Mouse (Mus musculus): Measurements from ENCODE around the gene Decr2. TPM values are rescaled to one million over a fixed set of nuclear protein-coding genes. Genes with fewer than 3 reads are reported as not detected.
"Not testable (repeated sequence)": the region's sequence is repeated elsewhere in the genome, so short reads cannot be mapped to it uniquely, and the experiment has no call there.

Gene Decr2
- total RNA-seq, 2 experiments from 2014 or later: 27.3 to 32.1 TPM

DNA sequence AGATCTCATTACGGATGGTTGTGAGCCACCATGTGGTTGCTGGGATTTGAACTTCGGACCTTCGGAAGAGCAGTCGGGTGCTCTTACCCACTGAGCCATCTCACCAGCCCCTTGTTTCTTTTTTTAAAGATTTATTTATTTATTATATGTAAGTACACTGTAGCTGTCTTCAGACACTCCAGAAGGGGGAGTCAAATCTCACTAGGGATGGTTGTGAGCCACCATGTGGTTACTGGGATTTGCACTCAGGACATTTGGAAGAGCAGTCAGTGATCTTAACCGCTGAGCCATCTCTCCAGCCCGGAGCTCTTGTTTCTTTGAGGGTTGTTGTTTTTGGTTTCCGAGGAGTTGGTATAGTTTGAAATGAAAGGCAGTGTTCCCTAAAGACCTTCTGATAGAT, 24.3 kb upstream of the Decr2 start:
- intact Hi-C loops (cut with DNase I); DNase-seq (ENCODE audit: low spot score in 2 of 2): not testable (repeated sequence)

GRCm38 (mm10) chr17:26114061-26114460, 23.9 kb upstream of the Decr2 start:
- DNase-seq (ENCODE audit: low spot score in 2 of 2): no peak
- intact Hi-C loops (cut with DNase I): no loop called here

DNA sequence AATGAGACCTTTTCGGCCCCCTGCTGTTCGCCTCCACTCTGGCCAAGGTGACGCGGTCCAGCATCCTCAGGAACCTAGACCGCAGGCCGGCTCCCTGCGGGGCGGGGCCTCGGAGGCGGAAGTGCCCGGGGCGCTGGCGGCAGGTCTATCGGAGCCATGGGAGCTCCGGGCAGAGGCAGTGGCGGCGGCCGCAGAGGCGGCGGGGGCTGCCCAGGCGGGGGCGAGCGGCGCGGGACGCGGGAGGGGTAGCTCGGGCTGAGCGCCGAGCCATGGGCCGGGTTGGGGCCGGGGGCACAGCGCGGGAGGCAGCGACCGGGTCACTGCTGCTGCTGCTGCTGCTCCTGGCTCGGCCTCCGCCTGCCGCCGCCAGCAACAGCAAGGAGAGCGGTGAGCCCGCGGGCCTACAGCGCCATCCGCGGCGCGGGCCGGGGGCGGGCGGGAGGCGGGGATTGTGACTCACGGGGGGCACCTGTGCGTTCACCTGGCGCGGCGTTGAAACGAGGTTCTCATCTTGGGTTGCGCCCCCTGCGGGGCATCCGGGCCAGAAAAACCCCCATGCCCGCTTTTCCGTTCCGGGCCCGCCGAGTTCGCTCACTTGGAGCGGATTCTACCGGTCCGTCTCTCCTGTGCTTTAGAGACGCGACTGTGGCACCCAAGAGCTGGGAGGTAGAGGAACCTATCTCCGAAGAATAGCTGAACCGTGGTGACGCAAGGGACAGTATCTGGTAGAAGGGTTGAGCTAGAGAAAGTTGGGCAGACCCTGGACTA, 23.2 kb upstream of the Decr2 start, which contains the start of gene Tmem8:
Gene Tmem8, plus strand, starts transcription at position 119 of the 768 bp plus-strand sequence.
- intact Hi-C loops (cut with DNase I): no loop called here

DNA sequence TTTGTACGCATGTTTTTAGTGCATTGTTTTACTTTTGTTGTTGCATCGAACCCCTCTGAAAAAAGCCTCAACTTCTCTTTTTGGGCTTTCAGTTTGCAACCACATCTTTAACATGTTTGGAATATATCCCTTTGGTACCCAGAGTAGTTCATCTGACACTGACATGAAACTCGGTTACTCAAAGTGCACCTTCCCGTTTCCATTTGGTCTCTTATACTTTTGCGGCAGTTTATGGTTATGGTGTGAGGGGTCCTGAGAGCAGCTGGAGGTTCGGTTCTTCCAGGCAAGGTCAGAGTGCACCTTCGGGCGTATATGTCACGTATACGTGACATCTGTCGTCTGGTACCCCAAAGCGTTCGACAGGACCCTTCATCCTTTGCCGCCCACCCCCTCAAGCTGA, 22.6 kb upstream of the Decr2 start:
- no peak for DNase-seq (ENCODE audit: low spot score in 2 of 2)
- intact Hi-C loops (cut with DNase I): no loop called here

More for the DNA sequence above, 23.2 kb upstream of the Decr2 start, which contains the start of gene Tmem8:
- peak; percentile 67 to 76 for DNase-seq (ENCODE audit: low spot score in 2 of 2)

DNA sequence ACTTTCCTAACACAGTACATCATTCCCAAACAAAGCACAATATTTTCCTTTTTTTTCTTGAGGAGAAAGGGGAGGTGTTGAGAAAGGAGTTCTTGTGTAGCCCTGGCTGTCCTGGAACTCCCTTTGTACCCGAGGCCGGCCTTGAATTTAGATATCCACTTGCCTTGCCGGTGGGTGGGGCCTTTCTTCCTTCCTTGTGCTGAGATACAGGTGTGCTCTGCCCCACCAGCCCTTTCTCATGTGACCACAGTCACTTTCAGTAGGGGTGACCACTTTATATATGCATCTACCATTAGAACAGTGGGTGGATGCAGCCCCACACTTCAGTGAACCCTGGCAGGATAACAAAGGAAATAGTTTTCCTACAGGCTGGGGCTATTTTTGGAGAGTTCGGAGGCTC, 21.6 kb upstream of the Decr2 start:
- intact Hi-C loops (cut with DNase I): no loop called here
- no peak for DNase-seq (ENCODE audit: low spot score in 2 of 2)

DNA sequence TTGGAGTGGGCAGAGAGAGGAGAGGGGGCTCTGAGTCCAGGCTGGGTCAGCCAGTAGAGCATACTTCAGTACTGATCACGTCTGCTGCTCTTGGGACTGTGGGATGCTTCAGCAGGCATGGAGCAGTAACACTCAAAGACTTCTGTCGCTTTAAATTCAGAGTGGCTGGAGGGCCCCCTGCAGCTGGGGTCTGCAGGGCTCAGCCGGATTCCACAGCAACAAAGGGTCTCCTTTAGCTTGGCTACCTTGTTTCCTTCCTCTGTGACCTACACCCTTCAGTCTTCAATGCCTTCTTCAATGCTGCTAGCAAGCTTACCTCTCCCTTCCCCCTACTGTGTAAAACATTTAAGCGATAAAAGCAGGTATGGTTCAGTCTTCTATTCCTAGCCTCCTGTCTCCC, 20.9 kb upstream of the Decr2 start:
- DNase-seq (ENCODE audit: low spot score in 2 of 2): no peak
- intact Hi-C loops (cut with DNase I): no loop called here

DNA sequence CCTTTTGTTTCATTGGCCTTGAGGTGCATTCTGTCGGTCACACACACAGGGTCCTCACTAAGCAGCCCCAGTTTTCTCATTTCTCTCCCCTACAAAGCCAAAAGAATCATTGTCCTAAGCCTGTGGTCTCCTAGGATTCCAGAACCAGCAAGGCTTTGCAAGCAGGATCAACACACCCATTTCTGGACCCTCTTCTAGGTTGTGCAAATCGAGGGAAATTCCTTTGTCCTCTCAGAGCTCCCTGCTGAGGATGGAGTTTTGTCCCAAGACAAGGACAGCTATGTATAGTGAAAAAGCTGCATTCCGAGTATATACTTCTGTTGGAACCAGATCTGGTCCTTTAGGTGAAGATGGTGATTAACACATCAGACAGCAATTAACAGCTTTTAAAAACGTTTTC, 20.0 kb upstream of the Decr2 start:
- no peak for DNase-seq (ENCODE audit: low spot score in 2 of 2)
- intact Hi-C loops (cut with DNase I): no loop called here

DNA sequence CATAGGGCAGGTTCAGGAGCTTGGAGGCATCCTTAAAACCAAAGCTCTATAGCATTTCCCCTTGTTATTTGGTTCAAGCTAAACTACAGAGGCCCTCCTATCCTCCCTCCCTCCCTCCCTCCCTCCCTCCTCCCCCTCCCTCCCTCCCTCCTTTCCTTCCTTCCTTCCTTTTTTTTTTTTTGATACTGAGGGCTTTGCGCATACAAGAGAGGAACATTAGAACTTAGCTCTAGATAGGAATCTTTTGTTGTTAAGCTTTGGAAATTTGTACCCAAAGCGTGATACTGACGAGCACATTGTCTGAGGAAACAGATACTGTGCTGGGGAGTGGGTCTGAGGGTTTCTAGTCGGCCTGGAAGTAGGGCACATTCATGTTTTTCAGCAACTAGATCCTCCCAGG, 15.5 kb upstream of the Decr2 start:
- DNase-seq (ENCODE audit: low spot score in 2 of 2): no peak
- intact Hi-C loops (cut with DNase I): no loop called here

GRCm38 (mm10) chr17:26101478-26101877, 11.3 kb upstream of the Decr2 start:
- intact Hi-C loops (cut with DNase I): no loop called here
- no peak for DNase-seq (ENCODE audit: low spot score in 2 of 2)

DNA sequence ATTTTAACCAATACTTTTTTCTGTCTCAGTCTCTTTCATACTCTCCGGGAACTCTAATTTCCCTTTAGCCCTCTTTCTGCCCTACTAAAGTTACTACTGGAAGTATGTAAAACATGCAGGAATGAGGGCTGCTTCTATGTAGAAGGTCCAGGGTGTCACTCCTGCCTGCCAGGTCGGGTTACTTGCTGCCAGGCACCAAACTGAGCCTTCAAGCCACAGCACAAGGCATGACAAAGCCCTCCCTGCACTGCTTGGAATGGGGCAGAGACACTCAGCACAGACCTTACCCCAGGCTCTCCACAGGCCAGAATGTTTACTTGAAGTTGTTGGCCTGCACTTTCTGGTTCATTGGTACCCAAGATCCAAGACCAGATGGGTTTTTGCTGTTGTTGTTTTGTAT, 10.0 kb upstream of the Decr2 start:
- intact Hi-C loops (cut with DNase I): no loop called here
- no peak for DNase-seq (ENCODE audit: low spot score in 2 of 2)

- intact Hi-C loops (cut with DNase I): loop anchor here (10.0 kb wide), 1 partner anchor 215 kb away; the partner anchor contains the start of gene Wfikkn1
- DNase-seq (ENCODE audit: low spot score in 2 of 2): not testable (repeated sequence)
These were observed 9.2 kb upstream of the Decr2 start for GRCm38 (mm10) chr17:26099316-26099715.

GRCm38 (mm10) chr17:26098461-26098860, 8.3 kb upstream of the Decr2 start:
- no peak for DNase-seq (ENCODE audit: low spot score in 2 of 2)
- intact Hi-C loops (cut with DNase I): loop anchor here (10.0 kb wide), 1 partner anchor 214 kb away; the partner anchor contains the start of gene Wfikkn1

- intact Hi-C loops (cut with DNase I): loop anchor here (10.0 kb wide), 1 partner anchor 210 kb away; the partner anchor contains the start of gene Wfikkn1
- peak; percentile 68 to 75 for DNase-seq (ENCODE audit: low spot score in 2 of 2)
These were observed 5.1 kb upstream of the Decr2 start, which contains the start of gene Nme4 for GRCm38 (mm10) chr17:26095121-26095740. Nme4 (minus strand) TSS chr17:26095602.

- no peak for DNase-seq (ENCODE audit: low spot score in 2 of 2)
- intact Hi-C loops (cut with DNase I): loop anchor here (10.0 kb wide), 1 partner anchor 210 kb away; the partner anchor contains the start of gene Wfikkn1
These were observed 4.5 kb upstream of the Decr2 start for GRCm38 (mm10) chr17:26094531-26095110.

DNA sequence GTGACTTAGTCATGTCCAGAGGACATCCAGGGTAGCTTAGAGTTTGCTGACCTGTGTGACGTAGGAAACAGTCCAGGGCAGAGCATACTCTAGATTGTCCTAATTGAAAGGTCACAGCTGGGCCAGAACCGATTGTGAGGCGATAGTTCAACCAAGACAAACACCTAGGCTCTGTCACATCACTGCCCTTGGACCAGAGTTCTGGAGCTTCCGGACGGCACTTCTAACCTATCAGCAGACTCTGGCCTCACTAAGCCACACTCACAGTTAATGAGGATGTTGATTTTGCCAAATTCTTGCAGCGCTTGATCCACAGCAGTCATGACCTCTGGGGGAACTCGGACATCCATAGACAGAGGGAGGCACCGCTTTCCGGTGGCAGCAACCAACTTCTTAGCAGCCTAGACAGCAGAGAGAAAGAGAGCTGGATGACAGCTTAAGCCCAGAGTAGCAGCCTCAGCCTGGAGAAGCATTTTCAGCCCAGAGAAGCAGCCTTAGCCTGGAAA, 3.0 kb downstream of the Decr2 start:
- intact Hi-C loops (cut with DNase I): no loop called here
- no peak for DNase-seq (ENCODE audit: low spot score in 2 of 2)

DNA sequence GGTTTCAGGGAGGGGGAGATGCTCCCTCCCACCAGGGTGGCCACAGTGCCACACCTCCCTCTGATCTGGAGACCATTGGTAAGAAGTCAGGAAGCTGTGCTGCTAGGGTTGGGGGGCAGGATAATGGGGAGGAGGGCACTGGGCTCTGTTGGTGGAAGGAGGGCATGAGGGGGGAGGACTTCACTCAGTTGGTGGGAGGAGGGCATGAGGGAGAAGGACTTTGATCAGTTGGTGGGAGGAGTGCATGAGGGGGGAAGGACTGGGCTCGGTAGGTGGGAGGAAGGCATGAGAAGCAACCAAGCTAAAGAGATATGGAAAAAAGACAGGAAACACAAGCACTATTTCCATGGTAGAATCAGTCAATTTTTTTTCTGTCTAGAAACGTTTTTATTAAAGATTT, 9.3 kb downstream of the Decr2 start:
- intact Hi-C loops (cut with DNase I): no loop called here
- no peak for DNase-seq (ENCODE audit: low spot score in 2 of 2)

- intact Hi-C loops (cut with DNase I): no loop called here
- DNase-seq (ENCODE audit: low spot score in 2 of 2): no peak
These were observed 11.3 kb downstream of the Decr2 start for GRCm38 (mm10) chr17:26078851-26079250.

- DNase-seq (ENCODE audit: low spot score in 2 of 2): peak; percentile 74 to 81
- intact Hi-C loops (cut with DNase I): no loop called here
These were observed 14.9 kb downstream of the Decr2 start for GRCm38 (mm10) chr17:26075246-26075645.

- no peak for DNase-seq (ENCODE audit: low spot score in 2 of 2)
- intact Hi-C loops (cut with DNase I): no loop called here
These were observed 20.0 kb downstream of the Decr2 start for GRCm38 (mm10) chr17:26070136-26070535.
